Mouse (Mus musculus) testis, postnatal 14 days (tissue): ENCODE data around the gene Il16.
A peak's percentile ranks its signal among the peaks of the same experiment; 100 is the strongest.

ENCODE experiments used
- DNase-seq: peaks from one replicate; pipeline ENCODE4 v3.0.0; 2021; ENCODE audit warnings: low spot score

Il16 gene

GRCm38 (mm10) chr7:83604180-83604944 is 141.2 kb downstream of the Il16 start:
- DNase-seq = no peak

- peak; percentile 12 for DNase-seq
These were observed 145.6 kb downstream of the Il16 start for GRCm38 (mm10) chr7:83599913-83600286.

GRCm38 (mm10) chr7:83598997-83599912 is 146.3 kb downstream of the Il16 start:
- DNase-seq = no peak

GRCm38 (mm10) chr7:83597063-83597462 is 148.5 kb downstream of the Il16 start:
- DNase-seq = no peak

GRCm38 (mm10) chr7:83594056-83594455 is 151.5 kb downstream of the Il16 start:
- DNase-seq = no peak
